ENCODE assay signal across 9 mouse cellular contexts in genomic region chr11:100413541-100413940, GRCm38 (mm10). TPM values are rescaled to one million over a fixed set of nuclear protein-coding genes. Genes with fewer than 3 reads are reported as not detected.
DNase-seq lines count a peak whose midpoint lies in the region; ATAC-seq and TF ChIP-seq lines count a peak whose summit lies in the region.
"Had no signal": no experiment of that assay in that cellular context is flagged by ENCODE, and none has a peak within 500 bp of the region (broad histone marks: within the 10 kb centered on the region; RNA-seq: fewer than 3 reads in every experiment).

No protein-coding gene starts in this region.

- 65% methylated on average over 11 of the region's 11 CpGs for WGBS in heart, embryonic 10.5 days
- 75% methylated on average over 11 of the region's 11 CpGs for WGBS in forebrain, postnatal 0 days
- 65% methylated on average over 11 of the region's 11 CpGs for WGBS in liver, embryonic 16.5 days (ENCODE audit: insufficient replicate concordance)

- DNase-seq in heart, embryonic 10.5 days (ENCODE audit: low spot score), result no peak
- no peak for DNase-seq in heart, postnatal 14 days
- DNase-seq in forebrain, postnatal 0 days, result no peak
- DNase-seq in urinary bladder, postnatal 4 days (ENCODE audit: low spot score in 2 of 2), result no peak
- no peak for DNase-seq in natural killer cell, adult 2 months (ENCODE audit: low spot score in 2 of 2)
- no peak for DNase-seq in thymus, postnatal 4 days

- TF ChIP-seq CTCF in E14TG2a.4 (conservative IDR thresholded peaks at IDR 0.05; ENCODE audit: low read length), result no peak
- no peak for TF ChIP-seq CTCF in forebrain, postnatal 0 days (IDR thresholded peaks at IDR 0.05; ENCODE audit: low read depth)

- intact Hi-C loops in heart, postnatal 14 days (cut with DNase I), result no loop called here

- peak overlapping the region; percentile 71 for H3K9ac ChIP-seq in forebrain, postnatal 0 days
- no peak overlapping the region for H3K9ac ChIP-seq in liver, embryonic 16.5 days (ENCODE audit: low read depth, low read length)

- H3K4me3 ChIP-seq in heart, embryonic 10.5 days, result peak overlapping the region; percentile 70
- H3K4me3 ChIP-seq in E14TG2a.4 (replicated peaks; ENCODE audit: low read length), result peak overlapping the region; percentile 81
- peak overlapping the region; percentile 61 for H3K4me3 ChIP-seq in forebrain, postnatal 0 days (ENCODE audit: low read depth, low read length)
- peak overlapping the region; percentile 60; the same call in 1 of the 2 replicates for H3K4me3 ChIP-seq in liver, embryonic 16.5 days (ENCODE audit: low read depth, low read length)

- H3K36me3 ChIP-seq in heart, embryonic 10.5 days, result peaks cover 38% of the 10 kb centered on the region
- H3K36me3 ChIP-seq in E14TG2a.4 (ENCODE audit: insufficient read depth, low read length), result peaks cover 29% of the 10 kb centered on the region
- no peaks in the 10 kb centered on the region; the same call in 1 of the 2 replicates for H3K36me3 ChIP-seq in forebrain, postnatal 0 days (ENCODE audit: insufficient read depth)
- H3K36me3 ChIP-seq in liver, embryonic 16.5 days (ENCODE audit: control insufficient read depth, insufficient read depth), result no peaks in the 10 kb centered on the region

- ATAC-seq in forebrain, postnatal 0 days, result no peak
- ATAC-seq in liver, embryonic 16.5 days (ENCODE audit: low read depth), result no peak

- H3K4me2 ChIP-seq in forebrain, postnatal 0 days (ENCODE audit: low read depth), result peak overlapping the region; percentile 70
- H3K4me2 ChIP-seq in liver, embryonic 16.5 days (ENCODE audit: low read depth, low read length), result peak overlapping the region; percentile 70

- peaks cover 74% of the 10 kb centered on the region for H3K4me1 ChIP-seq in heart, embryonic 10.5 days
- H3K4me1 ChIP-seq in E14TG2a.4 (replicated peaks; ENCODE audit: low read depth, low read length), result peaks cover 78% of the 10 kb centered on the region
- peaks cover 9% of the 10 kb centered on the region for H3K4me1 ChIP-seq in forebrain, postnatal 0 days (ENCODE audit: insufficient read depth)
- no peaks in the 10 kb centered on the region; the same call in 1 of the 2 replicates for H3K4me1 ChIP-seq in liver, embryonic 16.5 days (ENCODE audit: control insufficient read depth, low read depth, low read length)

- no peaks in the 10 kb centered on the region for H3K9me3 ChIP-seq in heart, embryonic 10.5 days
- no peaks in the 10 kb centered on the region for H3K9me3 ChIP-seq in E14TG2a.4 (ENCODE audit: low read length)
- H3K9me3 ChIP-seq in forebrain, postnatal 0 days (ENCODE audit: low read length), result no peaks in the 10 kb centered on the region
- no peaks in the 10 kb centered on the region for H3K9me3 ChIP-seq in liver, embryonic 16.5 days (replicated peaks; ENCODE audit: control insufficient read depth, low read length)

- H3K27ac ChIP-seq in heart, embryonic 10.5 days, result peak overlapping the region; percentile 94
- H3K27ac ChIP-seq in forebrain, postnatal 0 days (ENCODE audit: low read depth, low read length), result no peak overlapping the region
- H3K27ac ChIP-seq in liver, embryonic 16.5 days (ENCODE audit: low read length), result no peak overlapping the region

- no peaks in the 10 kb centered on the region for H3K27me3 ChIP-seq in heart, embryonic 10.5 days (ENCODE audit: insufficient read depth, poor library complexity, severe bottlenecking)
- H3K27me3 ChIP-seq in E14TG2a.4 (ENCODE audit: insufficient read depth, low read length), result peaks cover 50% of the 10 kb centered on the region
- peaks cover 11% of the 10 kb centered on the region; the same call in 1 of the 2 replicates for H3K27me3 ChIP-seq in forebrain, postnatal 0 days (ENCODE audit: insufficient read depth, low read length)
- H3K27me3 ChIP-seq in liver, embryonic 16.5 days (ENCODE audit: control insufficient read depth, insufficient read depth, low read depth, low read length), result peaks cover 45% of the 10 kb centered on the region

RNA-seq across cellular contexts. Expression of gene P3h4, which starts 1.1 kb away (rescaled TPM):
- polyA plus RNA-seq in heart, embryonic 10.5 days (2016; fragmentation: Nextera tagmentation; extraction: Ambion mirVana), result 71.1 and 81.8 TPM in 2 replicates
- total RNA-seq in heart, postnatal 14 days (2021), result 10 to 100 TPM; 19.1 to 19.9 TPM
- 16.8 and 27.1 TPM in 2 replicates for total RNA-seq in forebrain, postnatal 0 days (2014; rRNA removed)
- 17.9 and 19.8 TPM in 2 replicates for polyA plus RNA-seq in forebrain, postnatal 0 days (2015; fragmentation: Nextera tagmentation; extraction: Ambion mirVana)
- polyA plus RNA-seq in liver, embryonic 16.5 days (2015; fragmentation: Nextera tagmentation; extraction: Ambion mirVana), result 3.1 and 4.0 TPM in 2 replicates
- total RNA-seq: CH12.LX had no signal

RNA-seq across cellular contexts. Expression of gene Fkbp10, which starts 2.0 kb away (rescaled TPM):
- polyA plus RNA-seq in heart, embryonic 10.5 days (2016; fragmentation: Nextera tagmentation; extraction: Ambion mirVana), result 107 and 123 TPM in 2 replicates
- total RNA-seq in heart, postnatal 14 days (2021), result 10 to 100 TPM; 34.6 to 38.3 TPM
- 18.1 and 34.6 TPM in 2 replicates for total RNA-seq in forebrain, postnatal 0 days (2014; rRNA removed)
- polyA plus RNA-seq in forebrain, postnatal 0 days (2015; fragmentation: Nextera tagmentation; extraction: Ambion mirVana), result 23.3 and 23.4 TPM in 2 replicates
- polyA plus RNA-seq in liver, embryonic 16.5 days (2015; fragmentation: Nextera tagmentation; extraction: Ambion mirVana), result 7.9 and 8.4 TPM in 2 replicates

RNA-seq across cellular contexts. Expression of gene Jup, which starts 16.0 kb away (rescaled TPM):
- 91.3 and 112 TPM in 2 replicates for polyA plus RNA-seq in heart, embryonic 10.5 days (2016; fragmentation: Nextera tagmentation; extraction: Ambion mirVana)
- 100 to 1,000 TPM; 232 to 245 TPM for total RNA-seq in heart, postnatal 14 days (2021)
- total RNA-seq in forebrain, postnatal 0 days (2014; rRNA removed), result 76.6 and 106 TPM in 2 replicates
- 59.4 and 67.0 TPM in 2 replicates for polyA plus RNA-seq in forebrain, postnatal 0 days (2015; fragmentation: Nextera tagmentation; extraction: Ambion mirVana)
- 15.5 and 17.7 TPM in 2 replicates for polyA plus RNA-seq in liver, embryonic 16.5 days (2015; fragmentation: Nextera tagmentation; extraction: Ambion mirVana)

RNA-seq across cellular contexts. Expression of gene Nt5c3b, which starts 28.1 kb away (rescaled TPM):
- 124 and 128 TPM in 2 replicates for polyA plus RNA-seq in heart, embryonic 10.5 days (2016; fragmentation: Nextera tagmentation; extraction: Ambion mirVana)
- 10 to 100 TPM; 36.2 to 36.4 TPM for total RNA-seq in heart, postnatal 14 days (2021)
- 63.0 and 80.5 TPM in 2 replicates for total RNA-seq in forebrain, postnatal 0 days (2014; rRNA removed)
- polyA plus RNA-seq in forebrain, postnatal 0 days (2015; fragmentation: Nextera tagmentation; extraction: Ambion mirVana), result 113 and 118 TPM in 2 replicates
- 14.9 and 16.0 TPM in 2 replicates for polyA plus RNA-seq in liver, embryonic 16.5 days (2015; fragmentation: Nextera tagmentation; extraction: Ambion mirVana)

RNA-seq across cellular contexts. Expression of gene Klhl10, which starts 28.2 kb away (rescaled TPM):
- polyA plus RNA-seq in heart, embryonic 10.5 days (2016; fragmentation: Nextera tagmentation; extraction: Ambion mirVana), result 0.71 and 0.90 TPM in 2 replicates
- total RNA-seq in heart, postnatal 14 days (2021), result under 1 TPM; 0.41 to 0.76 TPM
- 0.29 and 0.46 TPM in 2 replicates for total RNA-seq in forebrain, postnatal 0 days (2014; rRNA removed)
- polyA plus RNA-seq in forebrain, postnatal 0 days (2015; fragmentation: Nextera tagmentation; extraction: Ambion mirVana), result 0.53 and 0.65 TPM in 2 replicates
- 0.07 TPM in 1 of 2 replicates, not detected in the other for polyA plus RNA-seq in liver, embryonic 16.5 days (2015; fragmentation: Nextera tagmentation; extraction: Ambion mirVana)
